Mouse (Mus musculus) stomach, postnatal 0 days (tissue): ENCODE results near the gene Foxj1.

Experiments
- CTCF ChIP-seq: IDR thresholded peaks from 2 replicates; pipeline ENCODE4 v1.5.1; 2016; ENCODE audit warnings: antibody characterized with exemption, low read depth, mild to moderate bottlenecking, moderate library complexity
- EP300 ChIP-seq: optimal IDR thresholded peaks from 2 replicates; pipeline ENCODE3; 2016; ENCODE audit warnings: antibody characterized with exemption

GRCm38 (mm10) chr11:116351294-116351693 is 16.1 kb upstream of the Foxj1 start:
- TF ChIP-seq CTCF (peak; percentile 38), EP300 (no peak)
